Mouse (Mus musculus) adrenal gland, adult (tissue): ENCODE data around the gene Mgrn1.
A peak's percentile ranks its signal among the peaks of the same experiment; 100 is the strongest.

Experiments
- DNase-seq, 2 experiments: peaks; one replicate each; pipeline ENCODE4 v3.0.0; 2022 to 2023; ENCODE audit warnings: low spot score in 1 of 2; ENCODE audit not compliant: inconsistent age in 2 of 2

Gene Mgrn1

GRCm38 (mm10) chr16:4885760-4886689 lies at the start of gene Mgrn1:
Mgrn1 (plus strand) TSS chr16:4886249.
- DNase-seq = peak; percentile 89 to 94

DNA sequence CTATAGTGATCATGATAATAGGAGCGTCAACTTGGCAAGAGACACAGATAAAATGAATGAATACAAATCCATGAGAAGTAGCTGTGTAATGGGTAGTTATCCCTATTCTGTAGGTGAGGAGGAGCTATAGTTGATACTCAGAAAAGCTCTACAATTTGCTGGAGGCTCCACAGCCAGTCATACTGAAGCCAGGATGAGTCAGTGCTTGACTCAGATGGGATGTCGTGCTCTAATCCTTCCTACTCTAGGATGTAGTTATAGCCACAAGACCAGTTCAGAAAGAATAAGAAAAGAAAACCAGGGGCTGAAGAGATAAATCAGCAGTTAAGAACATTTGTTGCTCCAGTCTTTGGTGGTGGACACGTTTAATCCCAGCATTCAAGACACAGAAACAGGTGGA lies 48.4 kb upstream of the Mgrn1 start:
- DNase-seq = peak in 1 of 2 experiments; percentile 58

DNA sequence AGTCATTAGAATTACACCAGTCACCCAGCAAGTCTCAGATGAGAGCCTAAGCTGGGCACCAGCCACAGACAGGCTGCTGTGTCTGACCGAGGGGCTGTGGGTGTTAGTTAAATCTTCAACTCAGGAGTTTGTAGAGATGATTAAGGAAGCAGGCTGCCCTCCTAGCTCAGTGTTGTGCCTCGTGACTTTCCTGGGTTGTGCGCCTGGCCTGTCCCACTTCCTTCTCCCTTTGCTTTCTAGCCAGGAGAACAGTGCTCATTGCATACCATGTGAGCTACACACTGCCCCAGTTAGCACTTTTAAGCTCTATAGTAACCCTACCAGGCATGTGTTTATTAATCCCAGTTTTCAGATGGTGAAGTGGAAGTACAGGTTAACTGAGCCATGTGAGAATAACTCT lies 46.5 kb upstream of the Mgrn1 start:
- DNase-seq = no peak

- no peak for DNase-seq
Measured at GRCm38 (mm10) chr16:4840231-4840630, 45.8 kb upstream of the Mgrn1 start.

- peak in 1 of 2 experiments; percentile 62 for DNase-seq
Measured at GRCm38 (mm10) chr16:4847041-4847440, 39.0 kb upstream of the Mgrn1 start.

GRCm38 (mm10) chr16:4848090-4848489 lies 38.0 kb upstream of the Mgrn1 start:
- peak in 1 of 2 experiments; percentile 86 for DNase-seq

GRCm38 (mm10) chr16:4850361-4850760 lies 35.7 kb upstream of the Mgrn1 start:
- DNase-seq = peak in 1 of 2 experiments; percentile 88

DNA sequence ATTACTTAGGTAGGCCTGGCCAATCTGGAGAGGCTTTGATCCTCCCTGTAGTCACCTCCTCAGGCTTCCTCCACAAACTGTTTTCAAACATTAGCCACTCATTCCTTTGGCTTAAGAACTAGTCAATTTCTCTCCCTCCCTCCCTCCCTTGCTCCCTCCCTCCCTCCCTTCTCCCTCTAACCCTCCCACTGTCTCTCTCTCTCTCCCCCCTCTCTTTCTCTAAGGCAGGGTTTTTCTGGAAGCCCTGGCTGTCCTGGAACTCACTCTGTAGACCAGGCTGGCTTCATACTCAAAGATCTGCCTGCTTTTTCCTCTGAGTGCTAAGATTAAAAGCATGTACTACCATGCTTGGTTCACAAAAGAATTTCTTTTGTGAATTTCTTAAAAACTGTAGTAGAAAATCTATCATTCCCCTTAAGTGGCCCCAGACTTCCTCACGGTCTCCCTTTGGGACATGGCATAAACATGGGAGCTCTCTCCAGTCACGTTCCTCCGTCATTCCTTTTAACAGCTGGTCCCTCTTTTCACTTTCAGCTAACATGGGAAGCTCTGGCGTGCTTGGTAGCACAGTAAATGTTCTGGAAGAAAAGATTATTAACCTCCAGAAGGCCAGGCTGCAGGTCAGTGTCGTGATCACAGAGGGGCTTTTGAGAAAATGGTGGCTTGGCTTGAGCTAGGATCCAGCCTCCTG lies 35.0 kb upstream of the Mgrn1 start:
- DNase-seq = no peak

GRCm38 (mm10) chr16:4855046-4855650 lies 30.9 kb upstream of the Mgrn1 start:
- DNase-seq = no peak

GRCm38 (mm10) chr16:4861392-4861791 lies 24.7 kb upstream of the Mgrn1 start:
- no peak for DNase-seq

- peak; percentile 78 to 93 for DNase-seq
Measured at GRCm38 (mm10) chr16:4862863-4863483, 23.1 kb upstream of the Mgrn1 start.

GRCm38 (mm10) chr16:4863742-4864141 lies 22.3 kb upstream of the Mgrn1 start:
- DNase-seq = no peak

- no peak for DNase-seq
Measured at GRCm38 (mm10) chr16:4866101-4866695, 19.9 kb upstream of the Mgrn1 start.

DNA sequence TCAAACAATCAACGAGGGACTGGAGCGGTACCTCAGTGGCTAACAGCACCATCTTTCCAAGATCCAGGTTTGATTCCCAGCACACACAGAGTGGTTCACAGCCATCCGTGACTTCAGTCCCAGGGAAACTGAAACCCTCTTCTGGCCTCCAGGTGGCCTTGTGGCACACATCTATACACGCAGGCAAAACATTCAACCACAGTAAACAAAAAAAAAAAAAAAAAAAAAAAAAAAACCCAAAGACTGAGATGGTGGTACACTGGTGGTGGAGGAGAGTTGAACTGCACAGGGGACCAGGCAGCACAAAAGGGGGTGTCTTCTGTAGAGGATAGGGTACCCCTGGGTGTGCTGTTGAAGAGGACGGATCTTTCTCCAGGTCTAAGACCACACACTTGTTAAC lies 15.6 kb upstream of the Mgrn1 start:
- no peak for DNase-seq

DNA sequence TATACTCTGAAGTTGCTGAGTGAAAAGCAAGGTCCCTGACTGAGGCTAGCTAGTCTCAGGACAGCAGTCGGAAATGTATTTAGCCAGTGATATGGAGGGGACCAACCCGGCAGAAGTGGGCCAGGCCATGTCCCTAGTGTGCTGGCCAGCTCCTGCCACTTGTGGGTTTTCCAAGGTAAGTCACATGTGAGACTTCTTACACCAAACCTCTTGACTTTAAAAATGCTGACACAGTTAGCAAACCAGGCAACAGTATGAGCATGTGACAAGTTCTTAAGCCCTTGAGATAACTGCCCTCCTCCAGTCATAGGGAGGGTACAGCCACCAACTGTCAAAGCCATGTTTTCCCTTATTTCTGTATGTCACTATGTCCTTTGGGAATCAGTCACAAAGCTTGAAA lies 14.1 kb upstream of the Mgrn1 start:
- no peak for DNase-seq

DNA sequence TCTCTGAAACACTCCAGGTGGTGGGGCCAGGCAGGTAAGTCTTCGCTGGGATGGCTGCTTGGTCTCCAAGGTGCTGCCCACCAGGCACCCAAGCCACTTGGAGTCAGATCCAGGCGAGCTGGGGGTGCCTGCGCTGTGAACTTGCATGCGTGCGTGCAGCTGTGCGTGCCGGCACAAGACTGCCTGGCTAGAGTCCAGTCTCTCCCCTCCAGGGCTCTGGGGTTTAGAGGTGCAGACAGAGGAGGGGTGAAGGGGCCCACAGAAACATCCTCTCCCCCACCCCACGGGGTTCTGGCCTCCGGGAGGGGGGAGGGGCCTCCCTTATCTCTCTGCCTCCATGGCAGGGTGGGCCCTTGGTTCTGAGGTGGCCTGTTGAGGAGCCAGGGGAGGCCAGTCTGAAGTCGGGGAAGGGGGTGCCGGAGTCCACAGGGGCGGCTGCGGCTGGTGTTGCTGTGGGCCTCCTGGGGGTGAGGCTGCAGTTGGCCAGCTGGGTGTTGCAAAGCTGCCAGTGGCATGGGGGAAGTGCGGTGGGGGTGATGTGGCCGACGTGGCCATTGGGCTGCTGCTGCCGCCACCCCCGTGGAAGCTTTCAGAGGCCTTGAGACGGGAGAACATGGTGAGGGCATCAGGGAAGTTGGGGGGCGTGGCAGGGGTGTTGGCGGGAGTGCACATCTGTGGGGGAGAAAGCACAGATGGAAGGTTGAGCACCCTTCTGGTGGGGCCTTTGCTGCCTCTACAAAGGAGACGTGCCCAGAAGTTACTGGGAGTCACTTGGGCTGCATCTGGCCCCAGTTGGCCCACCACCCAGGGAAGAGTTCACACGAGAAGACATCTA lies 10.6 kb upstream of the Mgrn1 start:
- DNase-seq = no peak

- DNase-seq = peak; percentile 71 to 83
Measured at GRCm38 (mm10) chr16:4876033-4876680, 9.9 kb upstream of the Mgrn1 start.

DNA sequence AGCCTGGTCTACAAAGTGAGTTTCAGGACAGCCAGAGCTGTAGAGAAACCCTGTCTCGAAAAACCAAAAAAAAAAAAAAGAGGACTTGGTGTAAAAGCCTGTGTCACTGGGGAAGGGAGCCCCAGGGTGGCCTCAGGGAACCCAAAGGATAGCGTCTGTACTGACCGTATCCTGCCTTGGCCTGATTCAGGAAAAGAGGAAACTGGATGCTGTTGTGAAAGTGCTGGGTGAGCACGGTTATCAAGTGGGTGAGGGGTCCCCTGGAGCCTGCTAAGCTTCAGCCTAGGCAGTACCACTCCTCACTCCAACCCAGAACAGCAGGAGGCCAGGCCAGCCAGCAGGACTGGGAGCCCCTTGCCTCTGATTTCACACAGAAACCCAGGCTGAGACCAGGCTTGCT lies 8.9 kb upstream of the Mgrn1 start:
- DNase-seq = peak in 1 of 2 experiments; percentile 52

- DNase-seq = no peak
Measured at GRCm38 (mm10) chr16:4877701-4878100, 8.3 kb upstream of the Mgrn1 start.
